Mouse (Mus musculus): ENCODE measurements around the gene Grap2.
"Not testable (repeated sequence)": the region's sequence is repeated elsewhere in the genome, so short reads cannot be mapped to it uniquely, and the experiment has no call there.

Gene Grap2

GRCm38 (mm10) chr15:80567139-80567538, 5.3 kb upstream of the Grap2 start:
- DNase-seq (ENCODE audit: low read depth), result peak; percentile 70

DNA sequence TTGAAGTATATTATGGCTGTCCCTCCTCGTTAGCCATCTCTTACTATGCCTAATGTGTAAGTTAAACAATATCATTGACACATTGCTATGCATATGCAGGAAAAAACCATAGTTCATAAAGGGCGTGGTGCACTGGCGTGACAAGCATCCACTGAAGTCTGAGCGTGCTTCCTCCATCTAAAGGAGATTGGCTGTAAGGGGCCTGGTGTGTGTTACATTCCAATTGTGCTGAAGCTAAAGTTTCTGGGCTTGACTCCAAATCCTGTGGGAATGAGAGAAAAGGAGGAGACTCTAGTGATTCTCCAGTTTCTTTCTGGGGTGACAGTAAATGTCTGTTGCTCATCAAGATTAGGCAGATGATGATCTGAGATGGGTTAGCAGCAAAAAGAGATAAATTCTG, 4.7 kb upstream of the Grap2 start:
- DNase-seq (ENCODE audit: low read depth), result peak; percentile 52

DNA sequence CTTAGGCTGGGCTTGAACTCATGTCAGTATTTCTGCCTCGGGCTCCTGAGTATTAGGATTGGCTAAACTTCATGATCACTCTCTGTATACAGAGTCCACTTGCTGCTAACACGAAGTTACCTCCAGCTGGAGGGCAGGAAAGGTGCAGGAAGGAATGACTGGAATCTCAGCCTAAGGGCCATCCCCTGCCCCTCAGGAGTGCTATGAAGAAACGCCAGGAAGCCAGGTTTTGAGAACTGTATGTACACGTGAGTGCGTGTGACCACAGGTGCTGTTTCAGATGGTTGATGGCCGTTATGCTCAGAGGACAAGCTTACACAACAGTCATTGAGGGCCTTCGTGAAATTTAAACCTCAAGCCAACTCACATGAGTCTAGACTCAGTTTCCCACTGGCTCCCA, 3.2 kb upstream of the Grap2 start:
- no peak for DNase-seq (ENCODE audit: low read depth)

DNA sequence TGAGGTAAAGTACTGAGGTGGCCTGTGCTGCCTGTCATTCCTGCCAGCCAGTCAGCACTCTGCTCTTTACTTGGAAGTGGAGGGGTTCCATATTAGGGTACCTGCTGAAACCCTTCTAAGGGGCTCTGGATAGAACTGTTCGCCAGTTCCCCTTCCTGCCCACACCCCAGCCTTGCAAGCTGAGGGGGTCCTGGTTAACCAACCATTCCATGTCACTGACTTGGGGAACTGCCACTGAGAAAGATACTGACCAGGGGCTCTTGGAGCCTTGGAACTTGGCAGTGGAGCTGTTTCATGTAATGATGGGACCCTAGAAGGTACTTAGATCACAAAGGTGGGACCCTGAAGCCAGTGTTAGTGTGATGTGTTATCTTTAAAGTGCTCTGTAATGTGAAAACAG, 2.2 kb upstream of the Grap2 start:
- DNase-seq (ENCODE audit: low read depth), result peak; percentile 22

DNA sequence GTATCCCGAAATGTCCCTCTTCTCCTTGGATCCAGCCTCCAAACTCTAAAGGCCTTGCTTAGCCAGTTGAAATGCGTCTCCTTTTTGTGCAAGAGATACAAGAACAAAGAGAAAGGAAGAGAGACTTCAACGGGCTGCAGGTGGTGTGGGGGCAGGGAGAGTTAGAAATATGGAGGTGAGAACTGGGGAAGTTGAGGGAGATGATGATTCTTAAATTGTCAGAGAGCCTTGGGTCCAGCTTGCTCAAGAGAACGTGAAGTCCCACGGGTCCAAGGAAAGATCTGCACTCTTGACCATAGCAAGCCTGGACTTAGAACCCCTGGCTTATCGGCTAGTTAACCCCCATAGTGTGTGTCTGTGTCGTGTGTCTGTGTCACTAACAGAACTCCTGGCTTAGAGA, 783 bp upstream of the Grap2 start:
- DNase-seq (ENCODE audit: low read depth), result peak; percentile 73

DNA sequence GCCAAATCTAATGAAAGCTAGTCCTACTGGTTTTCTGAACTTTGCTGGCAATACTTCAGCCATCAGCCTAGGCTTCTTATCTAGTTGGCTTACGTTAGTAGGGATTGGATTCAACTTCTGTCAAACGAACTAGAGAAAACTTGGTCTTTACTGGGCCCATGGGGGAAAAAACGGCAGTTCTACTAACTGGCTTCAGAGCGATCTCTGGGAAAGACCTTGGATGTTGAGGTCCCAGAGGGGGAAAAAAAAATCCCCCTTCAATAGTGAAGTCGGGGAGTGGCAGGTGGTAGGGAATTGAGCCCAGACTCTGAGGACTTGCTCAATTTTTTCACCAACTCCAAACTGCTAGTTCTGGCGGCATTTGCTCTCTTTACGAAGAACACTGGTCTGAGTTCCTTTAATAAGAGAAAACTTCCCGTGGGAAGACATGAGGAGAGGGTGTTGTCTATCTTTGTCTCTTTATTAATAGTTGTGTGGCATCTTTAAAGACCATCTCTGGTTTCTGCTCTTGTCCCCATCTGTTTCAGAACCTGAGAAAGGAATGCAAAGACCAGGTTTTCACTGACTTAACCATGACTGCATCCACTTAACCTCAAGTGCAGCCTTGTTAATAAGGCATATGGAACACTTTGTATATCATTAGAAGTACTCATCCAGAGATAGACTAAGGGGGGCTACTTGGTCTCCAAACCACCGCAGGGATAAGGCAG, 572 bp downstream of the Grap2 start:
- peak; percentile 53 for DNase-seq (ENCODE audit: low read depth)

DNA sequence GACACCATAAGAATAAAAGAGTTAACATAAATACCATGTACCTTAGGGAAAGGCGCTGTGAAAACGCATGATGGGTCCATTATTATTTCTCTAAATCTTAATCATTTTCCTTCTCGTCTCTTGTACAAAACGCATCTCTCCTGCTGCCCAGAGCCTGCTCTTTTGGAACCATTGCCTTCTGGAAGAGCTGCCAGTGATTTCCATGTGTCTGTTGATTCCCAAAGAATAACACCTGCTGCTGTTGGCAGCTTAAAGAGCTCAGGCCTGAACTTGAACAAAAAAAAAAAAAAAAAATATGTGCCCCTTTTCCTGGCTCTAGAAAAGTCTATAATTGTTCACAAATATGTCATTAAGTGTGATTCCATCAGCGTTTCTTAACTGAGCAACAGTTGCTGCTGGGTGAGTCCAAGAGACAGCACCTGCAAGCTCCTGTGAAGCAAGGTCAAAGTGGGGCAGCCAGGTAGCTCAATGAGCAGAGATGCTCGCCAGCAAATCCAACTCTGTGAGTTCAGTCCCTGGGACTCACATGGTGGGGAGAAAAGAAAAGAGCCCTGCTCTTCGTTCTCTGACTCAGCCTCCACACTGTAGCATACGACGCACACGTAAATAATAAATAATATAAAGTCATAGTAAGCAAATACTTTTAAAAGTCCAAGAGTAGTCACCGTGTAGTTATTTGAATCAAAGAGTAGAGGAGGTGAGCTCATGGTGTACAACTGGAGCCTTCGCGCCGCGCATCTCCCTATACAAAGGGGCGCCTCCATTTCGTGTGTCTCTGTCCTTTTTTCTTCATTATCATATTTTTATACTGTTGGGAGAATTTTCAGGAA, 2.0 kb downstream of the Grap2 start:
- DNase-seq (ENCODE audit: low read depth), result peak; percentile 59

DNA sequence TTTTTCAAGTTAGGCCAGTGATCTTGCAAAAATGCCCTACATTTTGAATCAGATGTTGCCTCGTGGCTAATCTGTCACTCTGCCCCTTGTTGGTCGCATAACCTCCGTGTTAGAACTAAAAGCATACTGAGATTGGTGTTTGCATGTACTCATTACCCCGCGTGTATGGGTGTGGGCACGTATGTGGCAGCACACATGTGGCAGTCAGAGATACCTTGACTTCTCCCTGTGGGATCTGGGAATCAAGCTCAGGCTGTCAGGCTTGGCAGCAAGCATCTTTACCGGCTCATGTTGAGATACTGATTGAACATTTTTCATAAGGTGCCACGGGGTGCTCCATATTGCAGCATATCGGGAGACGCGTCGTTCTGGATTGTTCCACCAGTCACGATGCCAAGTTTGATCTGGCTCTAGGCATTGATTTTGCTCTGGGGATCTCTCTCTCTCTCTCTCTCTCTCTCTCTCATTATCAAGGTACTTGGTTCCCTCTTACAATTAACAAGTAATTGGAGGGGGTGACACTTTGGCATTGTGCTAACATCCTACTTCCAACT, 3.5 kb downstream of the Grap2 start:
- DNase-seq (ENCODE audit: low read depth), result peak; percentile 67

DNA sequence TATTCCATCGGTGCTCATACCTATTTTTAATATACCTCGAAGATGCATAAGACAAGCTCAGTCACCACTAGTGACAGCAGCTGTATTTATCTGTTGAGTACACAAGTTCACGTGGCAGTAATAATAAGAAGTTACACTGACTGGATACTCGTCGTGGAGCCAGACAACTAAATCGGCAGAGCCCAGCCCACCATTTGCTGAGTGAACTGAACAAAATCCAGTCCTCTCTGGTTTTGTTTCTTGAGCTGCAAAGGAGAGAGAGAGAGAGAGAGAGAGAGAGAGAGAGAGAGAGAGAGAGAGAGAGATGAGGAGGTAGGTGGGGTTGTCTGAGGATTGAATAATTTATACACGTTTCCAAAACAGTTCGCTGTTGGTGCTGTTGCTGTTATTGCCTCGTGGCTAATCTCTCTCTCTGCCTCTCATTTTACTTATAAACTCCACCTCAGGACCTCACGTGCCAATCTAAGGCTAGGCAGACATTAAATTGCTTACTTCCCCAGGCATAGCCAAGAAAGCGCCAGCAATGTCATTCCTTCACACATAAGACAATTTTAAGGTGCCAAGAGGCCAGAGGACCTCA, 4.1 kb downstream of the Grap2 start:
- peak; percentile 69 for DNase-seq (ENCODE audit: low read depth)

- DNase-seq (ENCODE audit: low read depth), result no peak
These were observed 5.0 kb downstream of the Grap2 start for GRCm38 (mm10) chr15:80577166-80577960.

- no peak for DNase-seq (ENCODE audit: low read depth)
These were observed 6.7 kb downstream of the Grap2 start for GRCm38 (mm10) chr15:80579121-80579520.

DNA sequence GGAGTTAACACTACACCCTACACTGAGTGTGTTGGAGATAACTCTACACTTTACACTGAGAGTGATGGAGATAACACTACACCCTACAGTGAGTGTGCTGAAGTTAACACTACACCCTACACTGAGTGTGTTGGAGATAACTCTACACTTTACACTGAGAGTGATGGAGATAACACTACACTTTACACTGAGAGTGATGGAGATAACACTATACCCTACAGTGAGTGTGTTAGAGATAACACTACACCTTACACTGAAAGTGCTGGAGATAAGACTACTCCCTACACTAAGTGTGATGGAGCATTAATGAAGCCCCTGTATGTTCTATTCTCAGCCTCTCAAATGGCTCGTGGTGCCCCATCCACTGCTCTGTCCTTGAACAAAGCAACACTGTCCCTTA, 8.2 kb downstream of the Grap2 start:
- DNase-seq (ENCODE audit: low read depth), result not testable (repeated sequence)

- DNase-seq (ENCODE audit: low read depth), result peak; percentile 70
These were observed 10.4 kb downstream of the Grap2 start for GRCm38 (mm10) chr15:80582581-80583495.

GRCm38 (mm10) chr15:80586296-80586695, 13.9 kb downstream of the Grap2 start:
- DNase-seq (ENCODE audit: low read depth), result no peak

DNA sequence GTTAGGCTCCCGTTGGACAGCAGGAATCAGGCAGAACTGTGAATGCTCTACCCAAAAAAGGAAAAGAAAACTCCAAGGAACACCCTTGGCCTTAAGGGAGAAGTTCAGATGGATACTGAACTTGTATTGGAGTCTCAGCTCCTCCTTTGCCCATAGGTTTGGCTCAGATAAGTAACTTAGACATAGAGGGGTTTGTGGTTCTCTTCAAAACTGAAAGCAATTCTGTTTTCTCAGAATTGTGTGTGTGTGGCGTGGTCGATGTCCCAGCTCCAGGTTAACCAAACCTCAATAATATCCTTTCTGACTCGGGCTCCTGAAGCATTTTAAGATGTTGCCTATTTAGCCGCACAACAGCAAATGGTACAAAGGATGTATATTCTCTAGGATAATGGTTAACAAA, 18.2 kb downstream of the Grap2 start:
- DNase-seq (ENCODE audit: low read depth), result peak; percentile 75

GRCm38 (mm10) chr15:80592737-80593136, 20.3 kb downstream of the Grap2 start:
- no peak for DNase-seq (ENCODE audit: low read depth)

DNA sequence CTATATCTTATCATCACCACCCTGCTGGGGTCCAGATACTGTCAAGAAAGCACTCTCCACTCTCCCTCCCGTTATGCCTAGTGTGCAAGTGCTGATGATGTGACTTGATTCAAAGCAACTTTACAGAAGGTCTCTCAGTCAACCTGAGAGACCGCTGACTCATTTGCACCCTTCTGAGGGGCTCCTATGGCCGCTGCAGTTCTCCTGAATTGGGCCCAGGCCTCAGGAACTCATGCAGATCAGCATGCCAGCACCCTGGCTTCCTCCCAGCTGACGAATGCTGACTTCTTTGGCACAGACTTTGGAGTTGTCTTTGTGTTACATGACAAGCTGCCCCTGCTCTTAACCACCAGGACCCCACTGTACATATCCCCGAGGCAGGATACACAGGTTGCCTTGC, 21.5 kb downstream of the Grap2 start:
- no peak for DNase-seq (ENCODE audit: low read depth)

DNA sequence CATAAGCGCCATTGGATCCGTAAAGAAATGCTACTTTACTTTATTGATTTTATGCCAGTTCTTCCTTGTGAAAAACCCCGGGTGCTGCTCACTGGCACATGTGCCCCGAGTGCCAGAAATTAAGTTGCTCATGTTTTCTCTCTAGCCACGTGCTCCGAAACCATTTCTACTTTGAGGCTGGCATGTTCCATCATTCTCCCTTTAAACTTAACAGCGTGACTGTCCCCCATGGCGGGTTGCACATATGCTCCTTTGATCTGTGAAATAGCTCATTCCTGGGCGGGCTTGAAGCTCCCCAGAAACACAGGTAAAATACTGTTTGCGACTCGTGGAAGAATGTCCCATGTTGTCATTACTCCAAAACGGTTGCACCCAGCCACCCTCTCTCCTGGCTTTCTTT, 26.4 kb downstream of the Grap2 start:
- DNase-seq (ENCODE audit: low read depth), result peak; percentile 72

GRCm38 (mm10) chr15:80599213-80599750, 26.9 kb downstream of the Grap2 start:
- DNase-seq (ENCODE audit: low read depth), result peak; percentile 75

DNA sequence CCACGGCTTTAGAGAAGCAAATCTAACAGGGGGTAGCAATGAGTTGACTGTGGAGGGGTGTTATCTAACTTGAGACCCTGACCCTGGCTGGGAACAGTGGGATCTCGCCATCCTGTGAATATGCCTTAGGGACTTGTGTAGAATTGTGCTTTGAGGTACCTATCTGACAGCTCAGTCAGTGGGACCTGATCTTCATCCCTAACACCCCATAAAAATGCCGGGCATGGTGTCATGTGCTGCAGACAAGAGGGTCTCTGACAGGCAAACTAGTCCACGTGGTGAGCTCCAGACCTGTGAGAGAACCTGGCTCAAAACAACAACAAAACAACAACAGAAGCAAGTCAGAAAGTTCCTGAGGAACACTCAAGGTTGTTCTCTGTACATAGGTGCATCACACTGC, 27.4 kb downstream of the Grap2 start:
- no peak for DNase-seq (ENCODE audit: low read depth)

GRCm38 (mm10) chr15:80601456-80601855, 29.1 kb downstream of the Grap2 start:
- no peak for DNase-seq (ENCODE audit: low read depth)
